Mouse (Mus musculus): ENCODE results near the gene Zfp335. TPM values are rescaled to one million over a fixed set of nuclear protein-coding genes. Genes with fewer than 3 reads are reported as not detected.

Zfp335 gene
- polyA plus RNA-seq (2015; fragmentation: Nextera tagmentation; extraction: Ambion mirVana), result 16.2 and 19.9 TPM in 2 replicates

GRCm38 (mm10) chr2:164911086-164912048 lies at the start of gene Zfp335:
Gene Zfp335 (minus strand): TSS chr2:164911757.
- Histone ChIP-seq H3K9me3 (ENCODE audit: control insufficient read depth, low read length) (no peaks in the 10 kb centered on the region; the same call in 1 of the 2 replicates), H3K36me3 (ENCODE audit: control insufficient read depth, insufficient read depth) (peaks cover 22% of the 10 kb centered on the region), H3K4me3 (replicated peaks; ENCODE audit: low read length) (peak within 1 kb of the TSS; percentile 97), H3K4me1 (replicated peaks; ENCODE audit: control insufficient read depth, insufficient read depth, low read length) (peaks cover 21% of the 10 kb centered on the region), H3K9ac (replicated peaks; ENCODE audit: low read depth, low read length) (peak within 1 kb of the TSS; percentile 95), H3K4me2 (ENCODE audit: low read length) (peak within 1 kb of the TSS; percentile 96), H3K27me3 (replicated peaks; ENCODE audit: control insufficient read depth, insufficient read depth, low read length) (no peaks in the 10 kb centered on the region), H3K27ac (ENCODE audit: low read length) (peak within 1 kb of the TSS; percentile 99)
- ATAC-seq, result peak; percentile 91
- WGBS, result under 1% methylated on average over 90 of the region's 91 CpGs

- Histone ChIP-seq H3K9ac (replicated peaks; ENCODE audit: low read depth, low read length) (peak within 1 kb of the TSS; percentile 60), H3K27me3 (replicated peaks; ENCODE audit: control insufficient read depth, insufficient read depth, low read length) (peaks cover 3% of the 10 kb centered on the region; the same call in 1 of the 2 replicates), H3K4me2 (ENCODE audit: low read length) (peak within 1 kb of the TSS; percentile 45), H3K36me3 (ENCODE audit: control insufficient read depth, insufficient read depth) (no peaks in the 10 kb centered on the region), H3K9me3 (ENCODE audit: control insufficient read depth, low read length) (no peaks in the 10 kb centered on the region), H3K4me1 (replicated peaks; ENCODE audit: control insufficient read depth, insufficient read depth, low read length) (peaks cover 23% of the 10 kb centered on the region), H3K4me3 (replicated peaks; ENCODE audit: low read length) (peak within 1 kb of the TSS; percentile 58), H3K27ac (ENCODE audit: low read length) (no peak within 1 kb of the TSS)
- peak; percentile 39; the same call in 1 of the 2 replicates for ATAC-seq
- WGBS, result 1% methylated on average over 35 of the region's 54 CpGs
Observed at GRCm38 (mm10) chr2:164960716-164961441, 49.3 kb upstream of the Zfp335 start, which contains the start of gene Slc12a5. Gene Slc12a5 (plus strand): TSS chr2:164960802.

- no peak overlapping the region for H3K4me3 ChIP-seq (replicated peaks; ENCODE audit: low read length)
- no peak overlapping the region for H3K4me2 ChIP-seq (ENCODE audit: low read length)
- peaks cover 7% of the 10 kb centered on the region for H3K27me3 ChIP-seq (replicated peaks; ENCODE audit: control insufficient read depth, insufficient read depth, low read length)
- peaks cover 4% of the 10 kb centered on the region for H3K4me1 ChIP-seq (replicated peaks; ENCODE audit: control insufficient read depth, insufficient read depth, low read length)
- no peak for ATAC-seq
- H3K36me3 ChIP-seq (ENCODE audit: control insufficient read depth, insufficient read depth), result no peaks in the 10 kb centered on the region
- no peak overlapping the region for H3K27ac ChIP-seq (ENCODE audit: low read length)
- no peaks in the 10 kb centered on the region for H3K9me3 ChIP-seq (ENCODE audit: control insufficient read depth, low read length)
- WGBS, result 67% methylated on average over 9 of the region's 9 CpGs
- no peak overlapping the region for H3K9ac ChIP-seq (replicated peaks; ENCODE audit: low read depth, low read length)
Observed at GRCm38 (mm10) chr2:164957548-164958315, 46.2 kb upstream of the Zfp335 start.

- 62% methylated on average over 5 of the region's 5 CpGs for WGBS
Observed at GRCm38 (mm10) chr2:164956195-164956594, 44.6 kb upstream of the Zfp335 start.

GRCm38 (mm10) chr2:164955725-164956124 lies 44.2 kb upstream of the Zfp335 start:
- H3K36me3 ChIP-seq (ENCODE audit: control insufficient read depth, insufficient read depth), result no peaks in the 10 kb centered on the region
- no peak overlapping the region for H3K4me3 ChIP-seq (replicated peaks; ENCODE audit: low read length)
- H3K27ac ChIP-seq (ENCODE audit: low read length), result no peak overlapping the region
- no peak overlapping the region for H3K4me2 ChIP-seq (ENCODE audit: low read length)
- H3K9ac ChIP-seq (replicated peaks; ENCODE audit: low read depth, low read length), result no peak overlapping the region
- H3K9me3 ChIP-seq (ENCODE audit: control insufficient read depth, low read length), result no peaks in the 10 kb centered on the region
- WGBS, result 64% methylated on average over 4 of the region's 4 CpGs
- peaks cover 23% of the 10 kb centered on the region for H3K27me3 ChIP-seq (replicated peaks; ENCODE audit: control insufficient read depth, insufficient read depth, low read length)
- ATAC-seq, result no peak
- peaks cover 4% of the 10 kb centered on the region for H3K4me1 ChIP-seq (replicated peaks; ENCODE audit: control insufficient read depth, insufficient read depth, low read length)

More at GRCm38 (mm10) chr2:164956195-164956594, 44.6 kb upstream of the Zfp335 start:
- Histone ChIP-seq H3K9me3 (ENCODE audit: control insufficient read depth, low read length) (no peaks in the 10 kb centered on the region), H3K4me1 (replicated peaks; ENCODE audit: control insufficient read depth, insufficient read depth, low read length) (peaks cover 4% of the 10 kb centered on the region), H3K4me2 (ENCODE audit: low read length) (no peak overlapping the region), H3K9ac (replicated peaks; ENCODE audit: low read depth, low read length) (no peak overlapping the region), H3K4me3 (replicated peaks; ENCODE audit: low read length) (no peak overlapping the region), H3K27ac (ENCODE audit: low read length) (no peak overlapping the region), H3K27me3 (replicated peaks; ENCODE audit: control insufficient read depth, insufficient read depth, low read length) (peaks cover 18% of the 10 kb centered on the region), H3K36me3 (ENCODE audit: control insufficient read depth, insufficient read depth) (no peaks in the 10 kb centered on the region)
- no peak for ATAC-seq

GRCm38 (mm10) chr2:164953224-164953623 lies 41.7 kb upstream of the Zfp335 start:
- H3K27me3 ChIP-seq (replicated peaks; ENCODE audit: control insufficient read depth, insufficient read depth, low read length), result peaks cover 47% of the 10 kb centered on the region
- H3K9ac ChIP-seq (replicated peaks; ENCODE audit: low read depth, low read length), result no peak overlapping the region
- no peak overlapping the region; the same call in 1 of the 2 replicates for H3K4me2 ChIP-seq (ENCODE audit: low read length)

GRCm38 (mm10) chr2:164952448-164952847 lies 40.9 kb upstream of the Zfp335 start:
- no peak for ATAC-seq
- Histone ChIP-seq H3K9me3 (ENCODE audit: control insufficient read depth, low read length) (no peaks in the 10 kb centered on the region), H3K4me2 (ENCODE audit: low read length) (no peak overlapping the region), H3K4me1 (replicated peaks; ENCODE audit: control insufficient read depth, insufficient read depth, low read length) (peaks cover 4% of the 10 kb centered on the region), H3K4me3 (replicated peaks; ENCODE audit: low read length) (no peak overlapping the region), H3K9ac (replicated peaks; ENCODE audit: low read depth, low read length) (no peak overlapping the region), H3K27me3 (replicated peaks; ENCODE audit: control insufficient read depth, insufficient read depth, low read length) (peaks cover 55% of the 10 kb centered on the region), H3K27ac (ENCODE audit: low read length) (no peak overlapping the region), H3K36me3 (ENCODE audit: control insufficient read depth, insufficient read depth) (no peaks in the 10 kb centered on the region)
- 35% methylated on average over 13 of the region's 13 CpGs for WGBS

More at GRCm38 (mm10) chr2:164953224-164953623, 41.7 kb upstream of the Zfp335 start:
- peak; percentile 85 for ATAC-seq
- Histone ChIP-seq H3K4me3 (replicated peaks; ENCODE audit: low read length) (no peak overlapping the region), H3K9me3 (ENCODE audit: control insufficient read depth, low read length) (no peaks in the 10 kb centered on the region), H3K36me3 (ENCODE audit: control insufficient read depth, insufficient read depth) (no peaks in the 10 kb centered on the region), H3K4me1 (replicated peaks; ENCODE audit: control insufficient read depth, insufficient read depth, low read length) (peaks cover 4% of the 10 kb centered on the region), H3K27ac (ENCODE audit: low read length) (no peak overlapping the region)
- under 1% methylated on average over 21 of the region's 21 CpGs for WGBS

- Histone ChIP-seq H3K27ac (ENCODE audit: low read length) (no peak overlapping the region), H3K27me3 (replicated peaks; ENCODE audit: control insufficient read depth, insufficient read depth, low read length) (peaks cover 55% of the 10 kb centered on the region), H3K9me3 (ENCODE audit: control insufficient read depth, low read length) (no peaks in the 10 kb centered on the region), H3K9ac (replicated peaks; ENCODE audit: low read depth, low read length) (no peak overlapping the region), H3K4me3 (replicated peaks; ENCODE audit: low read length) (no peak overlapping the region), H3K36me3 (ENCODE audit: control insufficient read depth, insufficient read depth) (no peaks in the 10 kb centered on the region), H3K4me2 (ENCODE audit: low read length) (no peak overlapping the region), H3K4me1 (replicated peaks; ENCODE audit: control insufficient read depth, insufficient read depth, low read length) (peaks cover 4% of the 10 kb centered on the region)
- no peak for ATAC-seq
- WGBS, result 82% methylated on average over 4 of the region's 4 CpGs
Observed at GRCm38 (mm10) chr2:164951745-164952144, 40.2 kb upstream of the Zfp335 start.

All from forebrain, embryonic 16.5 days (tissue).